Mouse (Mus musculus) lung, adult 2 months (tissue): ENCODE data around the gene Ttc5.

ENCODE experiments used
- CTCF ChIP-seq: fragments of 200-500 bp; IDR thresholded peaks from 2 replicates; pipeline ENCODE4 v1.5.1; 2011; ENCODE audit warnings: mild to moderate bottlenecking, low read length, control low read depth; ENCODE audit not compliant: insufficient read depth
- POLR2A ChIP-seq: fragments of 200-500 bp; IDR thresholded peaks from 2 replicates; pipeline ENCODE4 v1.6.1; 2011; ENCODE audit warnings: low read depth, mild to moderate bottlenecking, control low read depth, low read length, borderline replicate concordance; ENCODE audit errors: extremely low read depth

- no peak for TF ChIP-seq POLR2A
- no peak for TF ChIP-seq CTCF
Observed at GRCm38 (mm10) chr14:50799502-50800259, 14.4 kb upstream of the Ttc5 start.
